Mouse (Mus musculus): ENCODE data around the gene Map4k2. TPM values are rescaled to one million over a fixed set of nuclear protein-coding genes. Genes with fewer than 3 reads are reported as not detected.

The Map4k2 gene
- total and polyA plus RNA-seq, 3 experiments, result 8.0 to 22.3 TPM; not detected in 1

DNA sequence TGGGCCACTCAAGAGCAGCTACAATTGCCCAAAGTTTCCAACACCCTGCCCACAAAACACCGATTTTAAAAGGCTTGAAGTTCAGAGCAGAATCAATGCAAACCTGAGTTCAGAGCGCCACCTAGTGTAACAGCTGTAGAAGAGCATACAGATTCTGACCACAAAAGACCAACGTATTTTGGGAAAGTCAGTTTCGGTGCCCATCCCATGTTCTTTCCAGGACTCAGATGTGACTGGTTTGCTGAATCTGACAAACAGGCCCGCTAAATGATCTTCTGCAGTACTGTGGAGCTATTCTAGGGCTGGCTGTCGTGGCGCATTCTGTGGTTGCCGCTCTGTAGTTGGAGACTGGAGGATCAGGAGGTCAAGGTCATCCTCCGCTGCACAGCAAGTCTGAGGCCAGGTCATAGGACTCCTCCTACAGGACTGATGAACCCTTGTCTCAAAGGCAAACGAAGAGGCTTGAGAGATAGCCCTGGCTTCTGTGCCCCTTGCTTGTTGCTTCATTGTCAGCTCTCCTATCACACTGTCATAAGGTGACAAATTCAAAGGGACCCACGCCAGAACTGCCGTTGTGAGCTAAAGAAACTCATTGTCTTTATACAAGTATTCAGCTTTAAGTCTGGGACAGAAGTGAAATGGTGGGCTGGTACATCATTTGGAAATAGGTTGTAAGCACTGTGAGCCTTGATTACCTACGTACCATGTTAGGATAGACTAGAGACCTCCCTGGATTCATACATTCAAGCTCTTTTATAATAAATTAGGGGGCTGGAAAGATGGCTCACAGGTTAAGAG lies 9.0 kb upstream of the Map4k2 start:
- peaks cover 14% of the 10 kb centered on the region for H3K79me2 ChIP-seq (ENCODE audit: control insufficient read depth, insufficient read depth, low read length, poor library complexity)
- peaks cover 0 to 11% of the 10 kb centered on the region in 2 experiments; a peak in 2 of 4 replicates for H3K36me3 ChIP-seq (ENCODE audit: control insufficient read depth in 1 of 2, insufficient read depth in 2 of 2, low read length in 2 of 2)
- peaks cover 3 to 15% of the 10 kb centered on the region in 2 experiments for H3K4me1 ChIP-seq (ENCODE audit: control insufficient read depth in 1 of 2, insufficient read depth in 2 of 2, low read length in 2 of 2)
- DNase-seq (ENCODE audit: low read depth, low spot score), result peak; percentile 68
- 0 out of 2 replicates have a peak overlapping the region, but pooled peaks have one; percentile 9 for H3K27ac ChIP-seq (ENCODE audit: control insufficient read depth, low read depth, low read length)
- peak overlapping the region; percentile 63 to 86 for H3K4me3 ChIP-seq (ENCODE audit: control insufficient read depth in 1 of 2, insufficient read depth in 1 of 2, low read depth in 2 of 2, low read length in 2 of 2)
- H3K9ac ChIP-seq (ENCODE audit: control insufficient read depth, low read depth, low read length, poor library complexity, severe bottlenecking), result peak overlapping the region; percentile 54
- no peaks in the 10 kb centered on the region for H3K27me3 ChIP-seq (ENCODE audit: control insufficient read depth in 1 of 2, insufficient read depth in 2 of 2, low read length in 2 of 2)
- H3K9me3 ChIP-seq (replicated peaks; ENCODE audit: insufficient read depth, low read length), result no peaks in the 10 kb centered on the region
- TF ChIP-seq SMC3 (IDR thresholded peaks at IDR 0.05; ENCODE audit: low read depth, low read length) (peak; percentile 71), NRF1 (IDR thresholded peaks at IDR 0.05; ENCODE audit: insufficient read depth, low read depth, low read length, poor library complexity, severe bottlenecking) (no peak), ZC3H11A (IDR thresholded peaks at IDR 0.05; ENCODE audit: low read depth, low read length) (peak; percentile 80), POLR2AphosphoS2 (IDR thresholded peaks at IDR 0.05; ENCODE audit: low read length) (no peak), GATA1 (IDR thresholded peaks at IDR 0.05; ENCODE audit: low read depth, low read length) (no peak), USF2 (IDR thresholded peaks at IDR 0.05; ENCODE audit: borderline replicate concordance in 1 of 2, insufficient read depth in 1 of 2, low read depth in 1 of 2, low read length in 2 of 2) (no peak), SIN3A (IDR thresholded peaks at IDR 0.05; ENCODE audit: low read length) (peak; percentile 70), E2F4 (IDR thresholded peaks at IDR 0.05; ENCODE audit: borderline replicate concordance, low read depth, low read length) (0 out of 2 replicates have a peak, but pooled peaks have one; percentile 41), ZMIZ1 (IDR thresholded peaks at IDR 0.05; ENCODE audit: low read depth, low read length) (no peak), KAT2A (conservative IDR thresholded peaks at IDR 0.05; ENCODE audit: low read depth, low read length) (peak; percentile 18; the same call in 1 of the 2 replicates), ETS1 (IDR thresholded peaks at IDR 0.05; ENCODE audit: low read depth, low read length) (no peak), MAZ (IDR thresholded peaks at IDR 0.05; ENCODE audit: low read depth, low read length) (no peak), CHD2 (IDR thresholded peaks at IDR 0.05; ENCODE audit: low read length) (no peak), MYB (IDR thresholded peaks at IDR 0.05; ENCODE audit: low read depth, low read length) (peak; percentile 54; the same call in 1 of the 2 replicates), MEF2A (IDR thresholded peaks at IDR 0.05; ENCODE audit: extremely low read depth, insufficient replicate concordance, low read depth, low read length, poor library complexity, severe bottlenecking) (no peak), MAFK (IDR thresholded peaks at IDR 0.05; ENCODE audit: borderline replicate concordance, low read depth, low read length) (no peak), GABPA (IDR thresholded peaks at IDR 0.05; ENCODE audit: low read depth, low read length) (0 out of 2 replicates have a peak, but pooled peaks have one; percentile 28), RAD21 (IDR thresholded peaks at IDR 0.05; ENCODE audit: low read depth, low read length) (peak; percentile 82), JUND (IDR thresholded peaks at IDR 0.05; ENCODE audit: low read depth, low read length) (0 out of 2 replicates have a peak, but pooled peaks have one; percentile 8), CTCF (IDR thresholded peaks at IDR 0.05 in 2 of 3, conservative IDR thresholded peaks at IDR 0.05 in 1 of 3; ENCODE audit: control insufficient read depth in 1 of 3, insufficient read depth in 1 of 3, low read depth in 2 of 3, low read length in 3 of 3, poor library complexity in 1 of 3, severe bottlenecking in 1 of 3) (peak; percentile 54 to 85 (median 67)), ZNF384 (IDR thresholded peaks at IDR 0.05; ENCODE audit: low read depth, low read length) (0 out of 2 replicates have a peak, but pooled peaks have one; percentile 24), TCF12 (IDR thresholded peaks at IDR 0.05; ENCODE audit: low read depth, low read length) (no peak), RCOR1 (IDR thresholded peaks at IDR 0.05; ENCODE audit: low read depth, low read length) (peak; percentile 7), POLR2A (IDR thresholded peaks at IDR 0.05; ENCODE audit: control insufficient read depth in 1 of 2, insufficient read depth in 1 of 2, low read depth in 1 of 2, low read length in 2 of 2, poor library complexity in 1 of 2) (no peak), ZKSCAN1 (IDR thresholded peaks at IDR 0.05; ENCODE audit: low read depth, low read length) (no peak), EP300 (IDR thresholded peaks at IDR 0.05; ENCODE audit: low read depth in 1 of 2, low read length in 2 of 2) (peak in 1 of 2 experiments; percentile 24; a peak in 1 of 4 replicates), HCFC1 (IDR thresholded peaks at IDR 0.05; ENCODE audit: low read depth, low read length) (peak; percentile 25; the same call in 1 of the 2 replicates), MYC (IDR thresholded peaks at IDR 0.05; ENCODE audit: low read depth, low read length) (peak; percentile 52; the same call in 1 of the 2 replicates), UBTF (IDR thresholded peaks at IDR 0.05; ENCODE audit: borderline replicate concordance, insufficient read depth, low read depth, low read length) (no peak), USF1 (IDR thresholded peaks at IDR 0.05; ENCODE audit: low read depth, low read length) (no peak), ELF1 (IDR thresholded peaks at IDR 0.05; ENCODE audit: low read depth, low read length) (no peak), MXI1 (IDR thresholded peaks at IDR 0.05; ENCODE audit: low read depth, low read length) (0 out of 2 replicates have a peak, but pooled peaks have one; percentile 18), CHD1 (IDR thresholded peaks at IDR 0.05; ENCODE audit: low read depth, low read length) (no peak), POLR2AphosphoS5 (IDR thresholded peaks at IDR 0.05; ENCODE audit: borderline replicate concordance, low read depth, low read length) (no peak)
